Mouse (Mus musculus) liver, adult 2 months (tissue): Measurements from ENCODE around the gene Glrp1. TPM values are rescaled to one million over a fixed set of nuclear protein-coding genes. Genes with fewer than 3 reads are reported as not detected.

Experiments used
- DNase-seq: peaks from one replicate; pipeline ENCODE4 v3.0.0-alpha.2; 2011; ENCODE audit warnings: low read depth, low spot score; ENCODE audit errors: extremely low read depth
- H3K27ac ChIP-seq: fragments of 200-500 bp; replicated peaks from 2 replicates; pipeline ENCODE4 v1.5.1; 2012; ENCODE audit warnings: low read depth, mild to moderate bottlenecking, control low read depth, inconsistent platforms, low read length; ENCODE audit not compliant: insufficient read depth
- H3K27me3 ChIP-seq: fragments of 200-500 bp; 2 replicates; pipeline ENCODE4 v1.6.1; 2012; ENCODE audit warnings: mild to moderate bottlenecking, moderate library complexity, low read length, inconsistent platforms; ENCODE audit not compliant: control insufficient read depth, insufficient read depth
- H3K36me3 ChIP-seq: fragments of 200-500 bp; 2 replicates; pipeline ENCODE4 v1.6.1; 2012; ENCODE audit warnings: low read length, inconsistent platforms; ENCODE audit not compliant: control insufficient read depth, insufficient read depth
- H3K4me1 ChIP-seq: fragments of 200-500 bp; 2 replicates; pipeline ENCODE4 v1.6.1; 2011; ENCODE audit warnings: low read length; ENCODE audit not compliant: control insufficient read depth, insufficient read depth
- H3K4me3 ChIP-seq: fragments of 200-500 bp; 2 replicates; pipeline ENCODE4 v1.5.1; 2011; ENCODE audit warnings: low read depth, mild to moderate bottlenecking, control low read depth, low read length, moderate library complexity; ENCODE audit not compliant: insufficient read depth
- H3K79me2 ChIP-seq: fragments of 200-500 bp; 2 replicates; pipeline ENCODE4 v1.6.1; 2012; ENCODE audit warnings: inconsistent platforms, mild to moderate bottlenecking, low read length, moderate library complexity; ENCODE audit not compliant: control insufficient read depth, insufficient read depth
- H3K9ac ChIP-seq: fragments of 200-500 bp; 2 replicates; pipeline ENCODE4 v1.6.1; 2012; ENCODE audit warnings: low read depth, mild to moderate bottlenecking, control low read depth, inconsistent platforms, low read length
- CTCF ChIP-seq: fragments of 200-500 bp; IDR thresholded peaks from 2 replicates; pipeline ENCODE4 v1.5.1; 2011; ENCODE audit warnings: low read depth, low read length, control low read depth
- POLR2A ChIP-seq: fragments of 200-500 bp; IDR thresholded peaks from 2 replicates; pipeline ENCODE4 v1.6.1; 2011; ENCODE audit warnings: low read length, control low read depth; ENCODE audit not compliant: insufficient read depth; ENCODE audit errors: extremely low read depth
- WGBS: fragments of 180-500 bp; shearing (Covaris S2); methylation state at CpG from one replicate; pipeline ENCODE4 v1.1.7; 2018; 5-methylcytosine and 5-hydroxymethylcytosine counted together
- polyA plus RNA-seq: library from polyadenylated mRNA; depleted of rRNA; stranded (reverse); fragments of >200 nt; gene quantifications from 2 replicates; pipeline ENCODE4 v1.2.3, GENCODE M21; 2012
- total RNA-seq: library from RNA; depleted of rRNA; stranded (reverse); fragments of >200 nt; gene quantifications from 2 replicates; pipeline ENCODE4 v1.2.3, GENCODE M21; 2014

The Glrp1 gene
- total and polyA plus RNA-seq, 2 experiments = 0.04 to 0.09 TPM

DNA sequence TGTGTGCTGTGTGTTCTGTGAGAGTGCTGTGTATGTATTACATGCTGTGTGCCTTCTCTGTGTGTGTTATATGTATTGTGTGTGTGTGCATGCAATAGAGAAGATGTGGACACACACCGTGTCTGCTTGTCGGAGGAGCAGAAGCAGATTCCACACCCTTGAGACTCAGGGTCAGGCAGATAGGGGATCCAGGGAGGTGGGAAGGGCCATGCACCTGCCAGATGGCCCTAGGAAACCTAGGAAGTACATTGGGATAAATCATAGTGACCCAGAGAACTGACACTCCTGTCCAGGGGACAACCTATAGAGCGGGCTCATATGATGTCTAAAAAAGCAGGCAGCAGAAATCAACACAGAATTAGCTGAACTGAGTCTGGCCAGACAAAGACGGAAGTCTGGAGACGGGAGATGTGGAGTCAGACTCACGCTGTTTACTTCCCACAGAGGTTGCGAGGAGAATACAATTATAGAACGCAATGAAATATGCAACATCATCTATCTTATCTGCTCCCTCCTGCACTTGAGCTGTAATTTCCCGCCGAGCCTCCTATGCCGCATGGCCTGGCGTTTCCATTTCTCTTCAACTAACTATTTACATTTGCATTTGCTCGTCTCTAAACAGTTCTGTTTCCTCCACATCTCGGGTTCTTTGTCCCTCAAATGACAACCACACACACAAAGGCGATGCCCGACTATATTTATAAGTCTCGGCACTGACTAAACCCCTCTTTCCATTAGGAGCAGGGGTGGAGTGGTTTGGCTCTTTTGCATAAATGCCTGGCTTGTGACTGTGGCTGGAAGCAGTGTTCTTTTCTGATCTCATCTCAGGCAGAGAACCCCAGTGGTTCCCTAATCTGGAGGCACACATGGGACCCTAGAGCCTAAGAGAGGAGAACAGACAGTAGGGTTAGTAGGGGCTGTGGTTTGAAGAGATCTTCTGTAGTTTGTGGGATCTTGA lies 27.4 kb downstream of the Glrp1 start:
- 65% methylated on average over 17 of the region's 17 CpGs for WGBS
- no peaks in the 10 kb centered on the region for H3K4me1 ChIP-seq

DNA sequence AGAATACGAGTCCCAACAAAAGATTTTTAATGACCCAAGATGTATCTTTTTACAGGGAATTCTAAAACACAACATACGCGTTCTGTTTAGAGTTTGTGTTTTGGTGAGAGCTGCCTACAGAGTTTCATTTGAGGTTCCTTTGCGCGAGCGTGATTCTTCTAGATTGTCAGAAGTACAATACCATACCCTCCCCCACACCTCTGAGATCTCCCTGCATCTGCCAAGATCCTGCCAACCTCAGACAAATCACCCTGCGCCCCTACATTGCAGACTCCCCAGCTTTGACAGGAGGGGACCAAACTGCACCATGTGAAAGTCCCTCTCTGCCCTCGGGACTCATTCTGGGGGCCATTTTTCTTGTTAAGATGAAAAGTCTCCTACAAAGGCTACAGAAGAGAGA lies 29.3 kb downstream of the Glrp1 start:
- Histone ChIP-seq H3K4me1 (peaks cover 1% of the 10 kb centered on the region; the same call in 1 of the 2 replicates), H3K79me2 (no peaks in the 10 kb centered on the region), H3K4me3 (no peak overlapping the region), H3K27ac (no peak overlapping the region), H3K9ac (no peak overlapping the region), H3K27me3 (no peaks in the 10 kb centered on the region), H3K36me3 (no peaks in the 10 kb centered on the region)
- no peak for DNase-seq
- WGBS = 92% methylated on average over 8 of the region's 8 CpGs
- TF ChIP-seq CTCF = no peak
- no peak for TF ChIP-seq POLR2A

More for the DNA sequence above, 27.4 kb downstream of the Glrp1 start:
- Histone ChIP-seq H3K27ac (no peak overlapping the region), H3K36me3 (no peaks in the 10 kb centered on the region), H3K27me3 (no peaks in the 10 kb centered on the region), H3K4me3 (no peak overlapping the region), H3K79me2 (no peaks in the 10 kb centered on the region), H3K9ac (no peak overlapping the region)
- TF ChIP-seq CTCF (no peak), POLR2A (no peak)
- DNase-seq = no peak

DNA sequence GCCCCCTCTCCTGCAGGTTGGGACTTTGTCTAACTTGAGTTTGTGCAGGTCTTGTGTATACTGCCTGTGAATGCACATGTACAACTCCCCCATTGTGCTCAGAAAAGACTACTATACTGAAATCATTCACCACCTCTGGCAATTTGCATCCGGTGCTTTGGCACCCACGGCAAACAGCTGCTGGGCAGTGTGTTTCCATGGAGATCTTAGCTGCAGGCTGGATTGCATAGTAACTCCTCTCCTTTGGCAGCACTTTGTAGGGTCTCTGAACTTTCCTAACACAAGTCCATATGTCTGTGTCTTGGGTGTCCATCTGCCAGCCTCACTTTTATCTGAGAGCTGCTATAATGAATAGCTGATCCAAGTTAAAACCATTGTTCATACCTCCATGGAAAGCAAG lies 31.7 kb downstream of the Glrp1 start:
- WGBS = 53% methylated on average over 2 of the region's 2 CpGs
- Histone ChIP-seq H3K27me3 (no peaks in the 10 kb centered on the region), H3K27ac (no peak overlapping the region), H3K4me1 (peaks cover 5% of the 10 kb centered on the region; the same call in 1 of the 2 replicates), H3K79me2 (no peaks in the 10 kb centered on the region), H3K4me3 (no peak overlapping the region), H3K9ac (no peak overlapping the region), H3K36me3 (no peaks in the 10 kb centered on the region)
- DNase-seq = no peak
- TF ChIP-seq CTCF (no peak), POLR2A (no peak)

DNA sequence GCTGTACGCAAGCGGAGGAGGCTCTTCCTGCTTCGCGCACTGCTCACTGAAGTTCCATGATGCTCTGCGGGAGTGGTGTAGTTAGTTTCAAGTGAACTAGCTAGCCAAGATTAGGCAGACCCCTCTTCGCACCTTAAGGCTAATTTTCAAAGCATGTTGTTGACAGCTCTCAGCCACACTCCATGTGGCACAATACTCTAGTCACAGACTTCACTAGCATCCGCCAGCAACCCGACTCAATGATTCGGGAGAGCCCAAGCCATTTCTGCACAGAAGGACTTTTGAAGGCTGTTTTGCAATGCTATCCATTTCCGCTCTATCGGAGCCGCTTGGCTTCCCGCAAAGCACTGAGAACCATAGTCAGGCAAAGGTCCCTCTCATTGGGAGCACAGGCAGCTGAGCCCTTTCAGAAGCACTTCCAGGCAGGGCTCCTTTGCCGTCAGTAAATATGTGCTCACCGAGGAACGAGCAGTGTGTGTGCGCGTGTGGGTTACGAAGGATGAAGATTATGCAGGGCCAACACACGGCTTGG lies 33.2 kb downstream of the Glrp1 start:
- H3K27ac ChIP-seq = no peak overlapping the region

DNA sequence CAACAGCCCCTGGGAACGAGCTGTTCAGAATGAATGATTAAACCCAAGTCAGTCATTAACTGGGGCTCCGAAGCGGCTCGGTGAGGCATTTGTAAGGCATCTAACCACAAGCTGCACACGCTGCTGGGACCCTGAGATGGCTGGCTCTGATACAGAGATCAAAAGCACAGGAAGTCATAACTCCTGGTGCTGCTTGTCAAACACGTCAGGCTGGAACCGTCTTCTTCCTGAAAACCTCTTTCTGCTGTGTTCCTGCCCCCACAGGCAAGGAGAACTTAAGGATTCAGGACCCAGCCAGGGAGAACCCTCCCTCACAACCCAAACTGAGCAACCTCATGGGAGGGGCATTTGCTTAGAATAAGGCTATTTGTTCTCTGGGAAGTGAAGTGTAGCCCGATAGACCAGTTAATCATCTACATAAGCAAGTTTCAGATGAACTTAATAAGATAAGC lies 34.3 kb downstream of the Glrp1 start:
- DNase-seq = peak; percentile 15
- H3K9ac ChIP-seq = no peak overlapping the region
- H3K4me3 ChIP-seq = no peak overlapping the region
- no peak overlapping the region for H3K27ac ChIP-seq
- H3K36me3 ChIP-seq = no peaks in the 10 kb centered on the region
- no peaks in the 10 kb centered on the region for H3K27me3 ChIP-seq
- no peaks in the 10 kb centered on the region for H3K79me2 ChIP-seq
- peaks cover 5% of the 10 kb centered on the region; the same call in 1 of the 2 replicates for H3K4me1 ChIP-seq
- no peak for TF ChIP-seq POLR2A
- TF ChIP-seq CTCF = no peak
- 18% methylated on average over 8 of the region's 8 CpGs for WGBS

More for the DNA sequence above, 33.2 kb downstream of the Glrp1 start:
- no peak for DNase-seq
- Histone ChIP-seq H3K9ac (no peak overlapping the region), H3K4me3 (no peak overlapping the region), H3K4me1 (peaks cover 5% of the 10 kb centered on the region; the same call in 1 of the 2 replicates), H3K27me3 (no peaks in the 10 kb centered on the region), H3K79me2 (no peaks in the 10 kb centered on the region), H3K36me3 (no peaks in the 10 kb centered on the region)
- 90% methylated on average over 20 of the region's 20 CpGs for WGBS
- TF ChIP-seq POLR2A = no peak
- TF ChIP-seq CTCF = no peak

DNA sequence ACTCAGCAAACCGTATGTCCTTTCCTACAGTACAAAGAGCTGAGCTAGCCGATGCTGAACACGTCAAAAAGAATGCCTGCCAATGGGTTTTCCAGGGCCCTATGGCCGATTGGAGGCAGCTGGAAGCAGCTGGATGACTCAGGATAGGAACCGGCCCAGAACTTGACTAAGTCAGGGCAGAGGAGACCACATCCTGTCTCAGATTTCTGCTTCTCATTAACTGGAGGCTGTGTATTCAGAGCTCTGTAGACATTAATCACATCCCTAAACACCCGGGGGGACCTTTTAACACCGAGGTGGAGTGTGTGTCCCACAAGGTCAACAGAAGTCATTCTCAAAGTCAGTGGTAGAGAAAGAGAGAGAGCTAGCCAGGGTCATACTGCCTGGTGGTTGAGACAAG lies 35.3 kb downstream of the Glrp1 start:
- H3K27ac ChIP-seq = no peak overlapping the region
- DNase-seq = peak; percentile 15
- H3K27me3 ChIP-seq = no peaks in the 10 kb centered on the region
- TF ChIP-seq CTCF (no peak), POLR2A (no peak)
- H3K4me1 ChIP-seq = peaks cover 5% of the 10 kb centered on the region; the same call in 1 of the 2 replicates
- H3K4me3 ChIP-seq = no peak overlapping the region
- H3K36me3 ChIP-seq = no peaks in the 10 kb centered on the region
- no peaks in the 10 kb centered on the region for H3K79me2 ChIP-seq
- WGBS = 47% methylated on average over 7 of the region's 7 CpGs
- H3K9ac ChIP-seq = no peak overlapping the region
